Mouse (Mus musculus): ENCODE data around the gene Olfr1410.

Olfr1410 gene

GRCm38 (mm10) chr1:92605482-92605881 lies at the start of gene Olfr1410:
Olfr1410 (plus strand) TSS chr1:92605782.
- DNase-seq = no peak

- DNase-seq = no peak
These were observed 34.6 kb upstream of the Olfr1410 start, which contains the start of gene Olfr1413 for GRCm38 (mm10) chr1:92571022-92571421. Olfr1413 (plus strand) TSS chr1:92571322.

GRCm38 (mm10) chr1:92585479-92585878 lies 20.1 kb upstream of the Olfr1410 start, which contains the start of gene Olfr1412:
Olfr1412 (plus strand) TSS chr1:92585779.
- DNase-seq = no peak

GRCm38 (mm10) chr1:92594111-92594510 lies 11.5 kb upstream of the Olfr1410 start, which contains the start of gene Olfr1411:
Olfr1411 (plus strand) TSS chr1:92594411.
- no peak for DNase-seq

- DNase-seq = no peak
These were observed 9.6 kb upstream of the Olfr1410 start for GRCm38 (mm10) chr1:92596019-92596418.

GRCm38 (mm10) chr1:92607711-92608110 lies 2.1 kb downstream of the Olfr1410 start:
- no peak for DNase-seq

GRCm38 (mm10) chr1:92611008-92611407 lies 5.4 kb downstream of the Olfr1410 start:
- DNase-seq = peak; percentile 63

GRCm38 (mm10) chr1:92613175-92613574 lies 7.6 kb downstream of the Olfr1410 start:
- no peak for DNase-seq

GRCm38 (mm10) chr1:92614516-92614915 lies 8.9 kb downstream of the Olfr1410 start:
- no peak for DNase-seq

GRCm38 (mm10) chr1:92616046-92616445 lies 10.5 kb downstream of the Olfr1410 start:
- no peak for DNase-seq

GRCm38 (mm10) chr1:92617488-92617887 lies 11.9 kb downstream of the Olfr1410 start, which contains the start of gene Olfr12:
Olfr12 (plus strand) TSS chr1:92617788.
- DNase-seq = no peak

GRCm38 (mm10) chr1:92618360-92618759 lies 12.8 kb downstream of the Olfr1410 start:
- no peak for DNase-seq

GRCm38 (mm10) chr1:92628227-92628626 lies 22.6 kb downstream of the Olfr1410 start:
- DNase-seq = no peak

GRCm38 (mm10) chr1:92632196-92632595 lies 26.6 kb downstream of the Olfr1410 start:
- DNase-seq = no peak

GRCm38 (mm10) chr1:92632948-92633347 lies 27.4 kb downstream of the Olfr1410 start:
- DNase-seq = no peak

- DNase-seq = no peak
These were observed 28.1 kb downstream of the Olfr1410 start for GRCm38 (mm10) chr1:92633726-92634125.

GRCm38 (mm10) chr1:92634569-92634968 lies 29.0 kb downstream of the Olfr1410 start:
- DNase-seq = no peak

- no peak for DNase-seq
These were observed 29.5 kb downstream of the Olfr1410 start for GRCm38 (mm10) chr1:92634976-92635599.

GRCm38 (mm10) chr1:92636015-92636414 lies 30.4 kb downstream of the Olfr1410 start:
- no peak for DNase-seq

- no peak for DNase-seq
These were observed 31.1 kb downstream of the Olfr1410 start for GRCm38 (mm10) chr1:92636676-92637075.

- no peak for DNase-seq
These were observed 32.1 kb downstream of the Olfr1410 start for GRCm38 (mm10) chr1:92637501-92638172.

GRCm38 (mm10) chr1:92638181-92638580 lies 32.6 kb downstream of the Olfr1410 start:
- DNase-seq = no peak

GRCm38 (mm10) chr1:92638736-92639135 lies 33.2 kb downstream of the Olfr1410 start:
- no peak for DNase-seq

GRCm38 (mm10) chr1:92640393-92640792 lies 34.8 kb downstream of the Olfr1410 start:
- no peak for DNase-seq

Measured in cerebellum, adult 8-10 months (tissue).